24 mouse cellular contexts compared by ENCODE assay signal in genomic region chr14:17691246-17691645, GRCm38 (mm10). TPM values are rescaled to one million over a fixed set of nuclear protein-coding genes. Genes with fewer than 3 reads are reported as not detected.
A peak's percentile ranks its signal among the peaks of the same experiment; 100 is the strongest.
DNase-seq lines count a peak whose midpoint lies in the region; ATAC-seq and TF ChIP-seq lines count a peak whose summit lies in the region.
"Had no signal": no experiment of that assay in that cellular context is flagged by ENCODE, and none has a peak within 500 bp of the region (broad histone marks: within the 10 kb centered on the region; RNA-seq: fewer than 3 reads in every experiment).

No protein-coding gene starts in this region.

- no peak for TF ChIP-seq EP300 in lung, postnatal 0 days (IDR thresholded peaks at IDR 0.05)

- no peak for TF ChIP-seq POLR2A in lung, adult 2 months (IDR thresholded peaks at IDR 0.05; ENCODE audit: borderline replicate concordance, extremely low read depth, low read depth, low read length)

- H3K4me1 ChIP-seq in lung, embryonic 14.5 days (ENCODE audit: insufficient read depth) = no peaks in the 10 kb centered on the region
- H3K4me1 ChIP-seq in lung, postnatal 0 days (ENCODE audit: insufficient read depth, low read depth, low read length) = no peaks in the 10 kb centered on the region
- peaks cover 3% of the 10 kb centered on the region; the same call in 1 of the 2 replicates for H3K4me1 ChIP-seq in lung, adult 2 months (ENCODE audit: control insufficient read depth, insufficient read depth, low read length)
- H3K4me1 ChIP-seq: embryonic facial prominence, embryonic 13.5 days; embryonic facial prominence, embryonic 15.5 days; forebrain, embryonic 10.5 days; forebrain, embryonic 12.5 days had no signal

- H3K4me3 ChIP-seq in lung, embryonic 14.5 days (ENCODE audit: low read depth, low read length) = no peak overlapping the region
- H3K4me3 ChIP-seq in lung, postnatal 0 days (ENCODE audit: low read depth, low read length) = no peak overlapping the region
- no peak overlapping the region for H3K4me3 ChIP-seq in lung, adult 2 months (replicated peaks; ENCODE audit: extremely low read depth, low read depth, low read length)
- H3K4me3 ChIP-seq: embryonic facial prominence, embryonic 13.5 days; embryonic facial prominence, embryonic 15.5 days; erythroblast, embryonic 14.5 days; forebrain, embryonic 10.5 days; forebrain, embryonic 12.5 days had no signal

- DNase-seq in kidney, adult 9 months = peak; percentile 73
- no peak for DNase-seq in kidney, postnatal 14 days
- peak; percentile 3 for DNase-seq in lung, embryonic 14.5 days
- no peak for DNase-seq in lung, postnatal 4 days
- DNase-seq in lung, postnatal 0 days (ENCODE audit: low spot score) = peak; percentile 28
- no peak for DNase-seq in lung, postnatal 10 days
- DNase-seq in lung, postnatal 36 days = peak; percentile 28
- DNase-seq in lung, adult 2 months = no peak
- DNase-seq: adrenal gland, adult 2 months; adrenal gland, postnatal 10 days; adrenal gland, postnatal 25 days; cerebellum, adult 11 months; cerebellum, adult 18-20 months; cerebellum, adult 8-10 months; cerebellum, adult 9-11 months; cerebellum, postnatal 14 days; cerebellum, postnatal 36 days; embryo, embryonic 11 days had no signal

- no peaks in the 10 kb centered on the region for H3K36me3 ChIP-seq in lung, embryonic 14.5 days (ENCODE audit: insufficient read depth)
- no peaks in the 10 kb centered on the region for H3K36me3 ChIP-seq in lung, postnatal 0 days (ENCODE audit: insufficient read depth, low read length)
- H3K36me3 ChIP-seq: embryonic facial prominence, embryonic 13.5 days; embryonic facial prominence, embryonic 15.5 days; forebrain, embryonic 10.5 days; forebrain, embryonic 12.5 days had no signal

- WGBS in lung, embryonic 14.5 days = 27% methylated on average over 1 of the region's 1 CpGs
- 21% methylated on average over 1 of the region's 1 CpGs for WGBS in lung, postnatal 0 days
- 41% methylated on average over 1 of the region's 1 CpGs for WGBS in lung, adult 2 months

- no peak for ATAC-seq in lung, embryonic 14.5 days (ENCODE audit: insufficient read depth)
- no peak for ATAC-seq in lung, postnatal 0 days
- ATAC-seq: forebrain, embryonic 14.5 days had no signal

- H3K27me3 ChIP-seq in lung, embryonic 14.5 days (ENCODE audit: insufficient read depth, low read length) = no peaks in the 10 kb centered on the region
- H3K27me3 ChIP-seq in lung, postnatal 0 days (replicated peaks; ENCODE audit: insufficient read depth, low read length) = no peaks in the 10 kb centered on the region
- H3K27me3 ChIP-seq: embryonic facial prominence, embryonic 13.5 days; embryonic facial prominence, embryonic 15.5 days; forebrain, embryonic 12.5 days had no signal

- no peak overlapping the region for H3K4me2 ChIP-seq in lung, embryonic 14.5 days
- H3K4me2 ChIP-seq in lung, postnatal 0 days (replicated peaks; ENCODE audit: low read depth, low read length) = no peak overlapping the region
- H3K4me2 ChIP-seq: embryonic facial prominence, embryonic 13.5 days; embryonic facial prominence, embryonic 15.5 days; forebrain, embryonic 12.5 days had no signal

- no peak overlapping the region for H3K27ac ChIP-seq in lung, embryonic 14.5 days (ENCODE audit: low read depth)
- no peak overlapping the region for H3K27ac ChIP-seq in lung, postnatal 0 days (ENCODE audit: low read length)
- H3K27ac ChIP-seq: embryonic facial prominence, embryonic 13.5 days; embryonic facial prominence, embryonic 15.5 days; forebrain, embryonic 10.5 days; forebrain, embryonic 12.5 days had no signal

- no peaks in the 10 kb centered on the region for H3K9me3 ChIP-seq in lung, embryonic 14.5 days (ENCODE audit: low read depth, low read length)
- no peaks in the 10 kb centered on the region for H3K9me3 ChIP-seq in lung, postnatal 0 days (ENCODE audit: low read length)
- H3K9me3 ChIP-seq: embryonic facial prominence, embryonic 13.5 days; embryonic facial prominence, embryonic 15.5 days; forebrain, embryonic 10.5 days; forebrain, embryonic 12.5 days had no signal

- no peak overlapping the region for H3K9ac ChIP-seq in lung, embryonic 14.5 days
- no peak overlapping the region for H3K9ac ChIP-seq in lung, postnatal 0 days (replicated peaks; ENCODE audit: low read depth)
- H3K9ac ChIP-seq: embryonic facial prominence, embryonic 13.5 days; embryonic facial prominence, embryonic 15.5 days; forebrain, embryonic 12.5 days had no signal

- TF ChIP-seq CTCF in lung, embryonic 14.5 days (IDR thresholded peaks at IDR 0.05; ENCODE audit: low read depth) = no peak
- no peak for TF ChIP-seq CTCF in lung, postnatal 0 days (IDR thresholded peaks at IDR 0.05)
- no peak for TF ChIP-seq CTCF in lung, adult 2 months (IDR thresholded peaks at IDR 0.05; ENCODE audit: insufficient read depth, low read length)

RNA-seq across cellular contexts. Expression of gene Thrb, which starts 31.2 kb away (rescaled TPM):
- 0.42 and 0.70 TPM in 2 replicates for polyA plus RNA-seq in lung, embryonic 14.5 days (2014; fragmentation: Nextera tagmentation; extraction: Ambion mirVana)
- 2.8 and 3.3 TPM in 2 replicates for polyA plus RNA-seq in lung, postnatal 0 days (2015; fragmentation: Nextera tagmentation; extraction: Ambion mirVana)
- polyA plus RNA-seq in lung, adult 2 months (2012; rRNA removed) = 5.4 and 5.6 TPM in 2 replicates

Comparison
In these comparisons a context has a peak if more than half of its experiments do, and no peak if none do; other contexts are left out.
1. DNase-seq: peak in kidney, adult 9 months (single experiment), lung, embryonic 14.5 days (single experiment), lung, postnatal 0 days (single experiment) and lung, postnatal 36 days (single experiment); none in kidney, postnatal 14 days (single experiment), lung, postnatal 4 days (0 of 2), lung, postnatal 10 days (single experiment) and lung, adult 2 months (single experiment).